Comparison of ENCODE assay signal across 21 mouse cellular contexts in the genomic region with DNA sequence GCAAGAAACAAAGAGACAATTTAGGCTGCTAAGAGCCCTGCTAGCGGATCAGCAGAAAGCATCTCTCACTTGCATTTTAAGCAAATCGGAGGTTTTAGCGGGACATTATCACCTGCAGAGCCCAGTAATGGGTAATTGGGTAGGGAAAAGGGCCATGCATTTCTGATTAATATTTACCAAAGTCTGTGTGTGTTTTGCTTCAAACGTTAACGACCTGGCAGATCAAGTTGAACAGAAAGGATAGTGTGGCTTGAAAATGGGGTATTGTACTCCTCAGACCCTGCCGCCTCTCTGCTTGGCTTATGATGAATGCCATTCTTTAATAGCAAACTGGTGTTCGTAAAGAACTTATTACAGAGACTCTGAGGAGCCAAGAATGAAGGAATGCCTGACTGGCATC.
DNase-seq lines count a peak whose midpoint lies in the region; ATAC-seq and TF ChIP-seq lines count a peak whose summit lies in the region.
"Had no signal": no experiment of that assay in that cellular context is flagged by ENCODE, and none has a peak within 500 bp of the region (broad histone marks: within the 10 kb centered on the region; RNA-seq: fewer than 3 reads in every experiment).

No protein-coding gene starts in this region.

- no peak overlapping the region for H3K9ac ChIP-seq in hindbrain, embryonic 12.5 days
- no peak overlapping the region for H3K9ac ChIP-seq in hindbrain, embryonic 11.5 days (ENCODE audit: low read depth, low read length)
- H3K9ac ChIP-seq in kidney, embryonic 14.5 days (ENCODE audit: low read depth, low read length), result no peak overlapping the region
- H3K9ac ChIP-seq in limb, embryonic 14.5 days (ENCODE audit: low read depth, low read length, severe bottlenecking), result no peak overlapping the region
- H3K9ac ChIP-seq: forebrain, postnatal 0 days; liver, embryonic 14.5 days had no signal

- TF ChIP-seq POLR2A in limb, embryonic 14.5 days (IDR thresholded peaks at IDR 0.05; ENCODE audit: borderline replicate concordance, extremely low read depth, insufficient read depth, insufficient read length), result no peak
- TF ChIP-seq POLR2A in lung, adult 2 months (IDR thresholded peaks at IDR 0.05; ENCODE audit: borderline replicate concordance, extremely low read depth, low read depth, low read length), result no peak

- H3K36me3 ChIP-seq in hindbrain, embryonic 12.5 days, result no peaks in the 10 kb centered on the region
- H3K36me3 ChIP-seq in hindbrain, embryonic 11.5 days (ENCODE audit: control insufficient read depth, insufficient read depth, low read length), result no peaks in the 10 kb centered on the region
- no peaks in the 10 kb centered on the region for H3K36me3 ChIP-seq in kidney, embryonic 14.5 days (ENCODE audit: control insufficient read depth, insufficient read depth, low read length)
- no peaks in the 10 kb centered on the region for H3K36me3 ChIP-seq in limb, embryonic 14.5 days (ENCODE audit: control insufficient read depth, insufficient read depth, low read length)
- H3K36me3 ChIP-seq: forebrain, embryonic 10.5 days; G1E had no signal

- no peaks in the 10 kb centered on the region for H3K27me3 ChIP-seq in hindbrain, embryonic 12.5 days
- no peaks in the 10 kb centered on the region for H3K27me3 ChIP-seq in hindbrain, embryonic 11.5 days (ENCODE audit: control insufficient read depth, insufficient read depth, low read length)
- no peaks in the 10 kb centered on the region for H3K27me3 ChIP-seq in kidney, embryonic 14.5 days (ENCODE audit: control insufficient read depth, insufficient read depth, low read length)
- no peaks in the 10 kb centered on the region for H3K27me3 ChIP-seq in limb, embryonic 14.5 days (ENCODE audit: control insufficient read depth, insufficient read depth, low read length)

- H3K4me1 ChIP-seq in hindbrain, embryonic 12.5 days, result peaks cover 4% of the 10 kb centered on the region; the same call in 1 of the 2 replicates
- H3K4me1 ChIP-seq in hindbrain, embryonic 11.5 days (replicated peaks; ENCODE audit: control insufficient read depth, insufficient read depth, low read length), result no peaks in the 10 kb centered on the region
- H3K4me1 ChIP-seq in kidney, embryonic 14.5 days (ENCODE audit: control insufficient read depth, insufficient read depth, low read length), result peaks cover 27% of the 10 kb centered on the region
- peaks cover 45% of the 10 kb centered on the region for H3K4me1 ChIP-seq in limb, embryonic 14.5 days (ENCODE audit: control insufficient read depth, insufficient read depth, low read length)
- H3K4me1 ChIP-seq in lung, adult 2 months (ENCODE audit: control insufficient read depth, insufficient read depth, low read length), result no peaks in the 10 kb centered on the region

- no peak overlapping the region for H3K4me3 ChIP-seq in hindbrain, embryonic 12.5 days
- no peak overlapping the region for H3K4me3 ChIP-seq in hindbrain, embryonic 11.5 days (ENCODE audit: low read depth, low read length)
- no peak overlapping the region for H3K4me3 ChIP-seq in kidney, embryonic 14.5 days (ENCODE audit: low read length)
- no peak overlapping the region for H3K4me3 ChIP-seq in limb, embryonic 14.5 days (replicated peaks; ENCODE audit: low read length)
- no peak overlapping the region for H3K4me3 ChIP-seq in lung, adult 2 months (replicated peaks; ENCODE audit: extremely low read depth, low read depth, low read length)
- H3K4me3 ChIP-seq: forebrain, embryonic 10.5 days had no signal

- H3K27ac ChIP-seq in hindbrain, embryonic 12.5 days, result 0 out of 2 replicates have a peak overlapping the region, but pooled peaks have one; percentile 19
- H3K27ac ChIP-seq in hindbrain, embryonic 11.5 days (ENCODE audit: low read depth, low read length), result no peak overlapping the region
- no peak overlapping the region; the same call in 1 of the 2 replicates for H3K27ac ChIP-seq in kidney, embryonic 14.5 days (ENCODE audit: low read depth, low read length)
- H3K27ac ChIP-seq in limb, embryonic 14.5 days (replicated peaks; ENCODE audit: low read depth, low read length), result peak overlapping the region; percentile 38; the same call in 1 of the 2 replicates
- H3K27ac ChIP-seq: forebrain, embryonic 10.5 days; liver, embryonic 14.5 days had no signal

- no peak for TF ChIP-seq CTCF in lung, adult 2 months (IDR thresholded peaks at IDR 0.05; ENCODE audit: insufficient read depth, low read length)

- H3K4me2 ChIP-seq in hindbrain, embryonic 12.5 days (replicated peaks), result no peak overlapping the region
- no peak overlapping the region for H3K4me2 ChIP-seq in hindbrain, embryonic 11.5 days (replicated peaks; ENCODE audit: low read depth, low read length)
- H3K4me2 ChIP-seq in kidney, embryonic 14.5 days (replicated peaks; ENCODE audit: low read depth, low read length), result 0 out of 2 replicates have a peak overlapping the region, but pooled peaks have one; percentile 4
- no peak overlapping the region for H3K4me2 ChIP-seq in limb, embryonic 14.5 days (replicated peaks; ENCODE audit: low read depth, low read length, severe bottlenecking)
- H3K4me2 ChIP-seq: heart, embryonic 11.5 days; midbrain, embryonic 11.5 days had no signal

- 0 out of 2 replicates have a peak, but pooled peaks cover 1% of the 10 kb centered on the region for H3K9me3 ChIP-seq in hindbrain, embryonic 12.5 days (replicated peaks)
- H3K9me3 ChIP-seq in hindbrain, embryonic 11.5 days (ENCODE audit: control insufficient read depth, low read length), result no peaks in the 10 kb centered on the region
- no peaks in the 10 kb centered on the region for H3K9me3 ChIP-seq in kidney, embryonic 14.5 days (ENCODE audit: control insufficient read depth, low read length)
- H3K9me3 ChIP-seq in limb, embryonic 14.5 days (ENCODE audit: control insufficient read depth, low read length), result no peaks in the 10 kb centered on the region
- H3K9me3 ChIP-seq: forebrain, embryonic 10.5 days had no signal

- DNase-seq in hindbrain, embryonic 11.5 days (ENCODE audit: low spot score), result no peak
- no peak for DNase-seq in kidney, adult 8-10 months
- DNase-seq in Muller cell, postnatal 12 days (ENCODE audit: inconsistent ontology term), result peak; percentile 56
- DNase-seq in limb, embryonic 14.5 days (ENCODE audit: low spot score), result no peak
- DNase-seq in lung, adult 2 months, result no peak
- DNase-seq: adrenal gland, postnatal 14 days; cerebellum, adult 18-20 months; cerebellum, postnatal 25 days; embryo, embryonic 11 days; forebrain, postnatal 0 days; heart, postnatal 10 days; thymus, postnatal 25 days had no signal

- 62% methylated on average over 7 of the region's 7 CpGs for WGBS in hindbrain, embryonic 12.5 days
- WGBS in hindbrain, embryonic 11.5 days, result 69% methylated on average over 7 of the region's 7 CpGs
- WGBS in kidney, embryonic 14.5 days, result 64% methylated on average over 7 of the region's 7 CpGs
- WGBS in limb, embryonic 14.5 days, result 33% methylated on average over 7 of the region's 7 CpGs
- 77% methylated on average over 7 of the region's 7 CpGs for WGBS in lung, adult 2 months

- ATAC-seq in hindbrain, embryonic 12.5 days (ENCODE audit: low FRiP score), result no peak
- ATAC-seq in hindbrain, embryonic 11.5 days (ENCODE audit: low FRiP score), result no peak
- ATAC-seq in kidney, embryonic 14.5 days (ENCODE audit: low FRiP score, low TSS enrichment), result no peak
- ATAC-seq in limb, embryonic 14.5 days (ENCODE audit: low FRiP score, low read depth), result no peak
- ATAC-seq: forebrain, postnatal 0 days; hindbrain, embryonic 16.5 days; lung, postnatal 0 days had no signal

Comparison
In these comparisons a context has a peak if more than half of its experiments do, and no peak if none do; other contexts are left out.
1. H3K27ac ChIP-seq: peak in hindbrain, embryonic 12.5 days (single experiment) and limb, embryonic 14.5 days (single experiment); none in hindbrain, embryonic 11.5 days (single experiment) and kidney, embryonic 14.5 days (single experiment).